Mouse (Mus musculus): ENCODE data around the gene Olfr459. TPM values are rescaled to one million over a fixed set of nuclear protein-coding genes. Genes with fewer than 3 reads are reported as not detected.

The Olfr459 gene
- not detected for polyA plus RNA-seq (2017; shearing (Covaris generic))

DNA sequence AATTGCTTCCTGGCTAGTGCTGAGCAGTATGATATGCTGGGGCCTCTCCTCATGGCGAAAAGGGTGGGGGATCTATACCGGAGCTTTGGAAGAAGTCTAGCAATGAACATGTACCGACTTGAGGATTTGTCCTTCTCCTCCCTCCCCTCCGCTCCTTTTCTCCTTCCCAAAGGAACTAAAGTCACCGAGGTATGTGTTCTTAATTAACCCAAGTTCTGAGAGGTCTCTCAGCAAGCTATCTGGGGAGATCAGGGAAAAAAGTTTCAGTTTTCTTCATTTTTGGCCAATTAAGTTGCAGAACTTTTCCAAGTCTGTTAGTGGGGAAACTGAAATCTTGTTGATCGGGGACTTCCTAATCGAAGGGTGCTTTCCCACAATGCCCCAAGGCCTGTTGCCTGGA is at the start of gene Olfr459:
Gene Olfr459, minus strand, starts transcription at position 101 of the 400 bp plus-strand sequence.
- no peak for ATAC-seq

DNA sequence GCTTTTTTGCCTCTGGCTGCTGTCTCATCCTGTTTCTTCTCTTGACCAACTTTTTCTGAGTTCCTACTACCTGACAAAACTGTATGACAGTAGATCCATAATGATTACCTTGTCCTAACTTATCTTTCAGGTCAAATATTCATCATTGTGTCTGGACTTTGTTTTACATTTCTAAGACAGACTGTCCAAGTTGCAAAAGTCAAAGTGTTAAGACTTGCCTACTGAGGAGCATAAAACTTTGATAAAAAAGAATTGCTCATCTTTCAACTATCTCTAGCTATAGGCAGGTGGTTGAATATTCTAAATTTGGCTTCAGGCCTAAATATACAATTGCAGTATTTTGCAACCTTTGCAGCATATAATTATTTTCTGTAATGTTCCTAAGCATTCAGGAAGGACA is 49.1 kb upstream of the Olfr459 start:
- no peak for ATAC-seq

DNA sequence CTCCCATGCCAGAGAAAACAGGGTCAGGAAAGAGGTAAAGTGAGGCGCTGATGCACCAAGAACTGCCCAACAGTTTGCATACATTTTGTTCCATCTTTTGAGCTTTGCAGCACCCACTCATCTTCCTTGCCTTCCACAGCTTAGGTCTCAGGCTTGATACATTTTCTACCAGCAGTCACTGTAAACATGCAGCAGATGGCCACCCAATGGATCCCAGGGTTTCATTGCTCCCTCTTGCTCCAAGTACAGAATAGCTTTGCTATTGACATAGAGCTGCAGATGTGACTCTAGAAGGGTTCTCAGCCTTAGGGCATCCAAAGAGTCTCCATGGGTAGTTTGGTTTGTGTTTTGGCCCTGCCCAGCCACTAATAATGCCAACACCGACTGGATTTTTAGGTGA is 11.7 kb upstream of the Olfr459 start:
- no peak for ATAC-seq

DNA sequence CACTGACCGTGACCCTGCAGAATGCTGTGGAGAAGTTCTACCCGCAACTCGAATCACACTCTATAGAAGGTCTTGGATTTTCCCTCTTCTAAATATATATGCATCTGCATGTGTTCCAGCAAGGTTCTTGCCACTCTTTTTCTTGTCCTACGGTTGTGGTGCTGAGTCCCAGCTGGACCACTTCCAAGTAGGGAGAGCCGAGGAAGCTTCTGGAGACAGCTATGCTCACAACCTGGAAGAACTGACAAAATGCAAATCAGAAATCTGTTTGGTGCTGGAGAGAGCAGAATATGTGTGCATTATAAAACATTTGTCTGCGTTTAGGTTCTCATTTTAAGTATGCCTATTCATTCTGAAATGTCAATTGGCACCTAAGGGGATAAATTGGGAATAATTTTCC is 744 bp upstream of the Olfr459 start:
- ATAC-seq, result no peak

- no peak for ATAC-seq
Measured at GRCm38 (mm10) chr6:41769872-41770271, 5.1 kb downstream of the Olfr459 start.

- no peak for ATAC-seq
Measured at GRCm38 (mm10) chr6:41764306-41764705, 10.7 kb downstream of the Olfr459 start.

GRCm38 (mm10) chr6:41762370-41762757 is 12.6 kb downstream of the Olfr459 start:
- no peak for ATAC-seq

- peak; percentile 58 for ATAC-seq
Measured at GRCm38 (mm10) chr6:41761702-41762369, 13.1 kb downstream of the Olfr459 start.

DNA sequence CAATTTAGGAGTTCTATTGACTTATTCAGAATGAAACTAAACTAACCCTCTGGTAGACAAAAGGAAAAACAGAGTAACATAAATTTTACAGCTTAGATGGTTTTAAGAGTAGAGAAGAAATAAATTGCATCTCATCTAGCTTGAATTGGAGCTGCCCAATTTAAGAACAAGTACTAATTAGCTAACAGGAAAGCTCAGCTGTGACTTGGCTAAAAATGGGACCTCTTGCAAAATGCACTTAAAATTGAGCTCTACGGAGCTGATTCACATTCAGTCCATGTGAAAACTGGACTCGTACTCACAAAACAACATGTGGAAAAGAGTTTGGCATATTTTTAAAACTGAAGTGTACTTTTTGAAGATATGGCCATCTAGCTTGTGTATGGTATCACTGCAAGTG is 15.4 kb downstream of the Olfr459 start:
- ATAC-seq, result no peak

- no peak for ATAC-seq
Measured at GRCm38 (mm10) chr6:41758421-41758820, 16.6 kb downstream of the Olfr459 start.

GRCm38 (mm10) chr6:41757199-41757598 is 17.8 kb downstream of the Olfr459 start:
- no peak for ATAC-seq

GRCm38 (mm10) chr6:41754626-41755025 is 20.4 kb downstream of the Olfr459 start:
- no peak for ATAC-seq

GRCm38 (mm10) chr6:41744664-41745392 is 30.1 kb downstream of the Olfr459 start:
- no peak for ATAC-seq

- no peak for ATAC-seq
Measured at GRCm38 (mm10) chr6:41741101-41741500, 33.9 kb downstream of the Olfr459 start.

GRCm38 (mm10) chr6:41734719-41735470 is 40.1 kb downstream of the Olfr459 start:
- no peak for ATAC-seq

- ATAC-seq, result peak; percentile 64
Measured at GRCm38 (mm10) chr6:41727989-41728609, 46.9 kb downstream of the Olfr459 start.

DNA sequence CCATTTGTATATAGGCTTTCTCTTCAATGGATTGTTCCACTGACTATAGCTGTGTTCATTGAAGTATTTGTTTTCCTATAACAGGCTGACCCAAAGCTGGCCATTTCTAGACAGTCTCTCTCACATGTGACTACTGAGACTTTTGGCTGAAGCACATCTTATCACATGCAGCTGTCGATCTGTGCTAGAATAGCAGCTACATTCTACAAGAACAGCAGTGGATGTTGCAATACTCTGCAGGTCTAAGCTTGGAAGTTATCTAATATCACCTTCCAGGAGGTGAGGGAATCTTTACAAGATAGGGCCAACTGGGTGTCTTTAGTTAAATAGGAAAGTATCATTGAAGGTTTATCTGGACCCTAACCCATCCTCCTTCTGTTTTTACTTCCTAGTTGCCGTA is 53.5 kb downstream of the Olfr459 start:
- no peak for ATAC-seq

Other genes with a start within 250 kb of the Olfr459 start
- gene Ephb6, start 169.7 kb downstream of the Olfr459 start, polyA plus RNA-seq (2017; shearing (Covaris generic)), result 10 to 100 TPM in 2 of 3 experiments, 1 to 10 TPM in 1; 9.4 to 20.7 (median 16.5) TPM
- gene Trpv6, start 138.8 kb downstream of the Olfr459 start, polyA plus RNA-seq (2017; shearing (Covaris generic)), result under 1 TPM; 0.25 to 0.74 (median 0.41) TPM
- not detected for gene Trpv5, start 94.4 kb downstream of the Olfr459 start, polyA plus RNA-seq (2017; shearing (Covaris generic))
- gene Llcfc1, start 90.7 kb downstream of the Olfr459 start, polyA plus RNA-seq (2017; shearing (Covaris generic)), result not detected
- not detected for gene Kel, start 70.8 kb downstream of the Olfr459 start, polyA plus RNA-seq (2017; shearing (Covaris generic))
- not detected for gene Pip, start 72.4 kb upstream of the Olfr459 start, polyA plus RNA-seq (2017; shearing (Covaris generic))
- not detected for gene Sval2, start 77.8 kb upstream of the Olfr459 start, polyA plus RNA-seq (2017; shearing (Covaris generic))
- gene Sval1, start 176.5 kb upstream of the Olfr459 start, polyA plus RNA-seq (2017; shearing (Covaris generic)), result not detected
- not detected for gene Sval3, start 193.0 kb upstream of the Olfr459 start, polyA plus RNA-seq (2017; shearing (Covaris generic))

All from inflammation-experienced regulatory T-cells, adult 6 months (primary cell).